Mouse (Mus musculus): ENCODE data around the gene Akr1c18. TPM values are rescaled to one million over a fixed set of nuclear protein-coding genes. Genes with fewer than 3 reads are reported as not detected.

Akr1c18 gene
- total and polyA plus RNA-seq, 3 experiments = 0.78 TPM; not detected in 2

- Histone ChIP-seq H3K27me3 (ENCODE audit: control insufficient read depth, insufficient read depth, low read length) (no peaks in the 10 kb centered on the region), H3K4me3 (no peak overlapping the region), H3K4me1 (ENCODE audit: control insufficient read depth, insufficient read depth, low read length) (no peaks in the 10 kb centered on the region), H3K36me3 (ENCODE audit: control insufficient read depth, insufficient read depth, low read length) (no peaks in the 10 kb centered on the region), H3K9ac (ENCODE audit: low read depth, low read length) (no peak overlapping the region), H3K79me2 (replicated peaks; ENCODE audit: control insufficient read depth, insufficient read depth, low read length) (no peaks in the 10 kb centered on the region), H3K27ac (no peak overlapping the region)
- TF ChIP-seq POLR2A (IDR thresholded peaks at IDR 0.05; ENCODE audit: insufficient read depth, low read depth, low read length) (no peak), EP300 (IDR thresholded peaks at IDR 0.05; ENCODE audit: insufficient read depth, low read depth, low read length) (no peak), CTCF (IDR thresholded peaks at IDR 0.05) (no peak)
- no peak for DNase-seq
- intact Hi-C loops (cut with DNase I) = no loop called here
- 46% methylated on average over 2 of the region's 2 CpGs for WGBS
These were observed 31.1 kb downstream of the Akr1c18 start for GRCm38 (mm10) chr13:4119181-4119904.

DNA sequence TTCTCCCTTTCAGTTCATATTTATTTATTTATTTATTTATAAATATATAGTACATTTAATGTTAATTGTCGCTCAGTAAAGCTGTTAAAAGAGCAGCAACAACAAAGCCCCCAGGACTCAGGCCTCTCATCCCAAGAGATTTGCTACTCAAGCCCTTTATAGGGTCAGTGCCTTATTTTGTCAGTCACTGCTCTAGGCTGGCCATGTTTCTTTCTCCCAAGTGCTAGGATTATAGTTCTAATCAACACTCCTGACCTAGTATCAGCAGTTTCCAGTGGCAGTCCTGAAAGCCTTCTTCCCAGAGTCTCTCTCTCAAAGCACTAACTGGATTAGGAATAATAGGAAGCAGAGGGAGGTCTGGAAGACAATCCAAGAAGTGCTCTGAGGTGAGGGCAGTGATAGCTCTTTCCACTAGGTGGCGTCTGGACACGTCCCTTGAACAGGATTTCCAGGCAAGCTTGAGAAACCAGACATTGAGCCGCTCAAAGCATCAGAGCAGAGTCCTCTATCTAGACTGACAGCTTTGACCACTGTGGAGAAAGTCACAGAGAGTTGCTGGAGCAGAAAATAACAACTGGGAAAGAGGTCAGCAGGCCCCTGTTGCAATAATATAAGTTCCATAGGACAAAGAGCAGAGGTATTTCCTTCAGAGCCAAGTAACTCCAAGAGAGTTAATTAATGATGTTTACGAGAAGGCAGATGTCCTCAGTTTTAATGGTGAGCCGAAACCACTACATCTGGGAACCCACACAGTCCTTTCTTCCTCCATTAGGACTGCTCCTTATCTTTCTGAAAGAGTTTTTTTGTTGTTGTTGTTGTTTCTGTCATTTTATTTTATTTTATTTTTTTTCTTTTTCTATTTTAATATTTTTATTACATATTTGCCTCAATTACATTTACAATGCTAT is 39.9 kb downstream of the Akr1c18 start:
- no peaks in the 10 kb centered on the region for H3K79me2 ChIP-seq (replicated peaks; ENCODE audit: control insufficient read depth, insufficient read depth, low read length)
- H3K36me3 ChIP-seq (ENCODE audit: control insufficient read depth, insufficient read depth, low read length) = no peaks in the 10 kb centered on the region
- 39% methylated on average over 6 of the region's 6 CpGs for WGBS
- H3K27me3 ChIP-seq (ENCODE audit: control insufficient read depth, insufficient read depth, low read length) = no peaks in the 10 kb centered on the region
- H3K4me3 ChIP-seq = no peak overlapping the region
- intact Hi-C loops (cut with DNase I) = loop anchor here (1.0 to 5.0 kb wide), 2 partner anchors 98 to 171 kb away; no protein-coding TSS in a partner anchor
- no peak overlapping the region for H3K27ac ChIP-seq
- peak; percentile 22 to 46 for DNase-seq
- TF ChIP-seq POLR2A (IDR thresholded peaks at IDR 0.05; ENCODE audit: insufficient read depth, low read depth, low read length) (no peak), EP300 (IDR thresholded peaks at IDR 0.05; ENCODE audit: insufficient read depth, low read depth, low read length) (no peak), CTCF (IDR thresholded peaks at IDR 0.05) (peak; percentile 86)
- no peak overlapping the region for H3K9ac ChIP-seq (ENCODE audit: low read depth, low read length)
- no peaks in the 10 kb centered on the region; the same call in 1 of the 2 replicates for H3K4me1 ChIP-seq (ENCODE audit: control insufficient read depth, insufficient read depth, low read length)

DNA sequence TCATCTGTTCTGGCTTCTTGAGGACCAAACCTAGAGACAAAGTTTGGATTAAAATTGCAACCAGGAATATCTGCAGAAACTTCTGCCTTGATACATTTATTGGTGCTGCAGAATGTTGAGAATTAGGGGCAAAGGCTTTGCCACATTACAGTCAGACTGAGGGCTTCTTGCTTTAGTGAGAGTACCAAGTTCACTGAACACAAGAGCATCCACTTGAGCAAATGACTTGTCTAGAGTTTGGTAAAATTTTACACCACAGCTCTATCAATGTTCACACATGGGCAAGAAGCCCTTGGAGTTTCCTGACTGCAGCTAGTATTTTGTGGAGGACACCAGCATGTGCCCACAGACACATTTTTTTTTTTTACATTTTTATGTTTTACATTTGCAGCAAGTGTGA is 47.7 kb downstream of the Akr1c18 start:
- Histone ChIP-seq H3K27ac (no peak overlapping the region), H3K4me3 (no peak overlapping the region), H3K36me3 (ENCODE audit: control insufficient read depth, insufficient read depth, low read length) (no peaks in the 10 kb centered on the region), H3K27me3 (ENCODE audit: control insufficient read depth, insufficient read depth, low read length) (no peaks in the 10 kb centered on the region), H3K4me1 (ENCODE audit: control insufficient read depth, insufficient read depth, low read length) (no peaks in the 10 kb centered on the region), H3K79me2 (replicated peaks; ENCODE audit: control insufficient read depth, insufficient read depth, low read length) (no peaks in the 10 kb centered on the region), H3K9ac (ENCODE audit: low read depth, low read length) (no peak overlapping the region)
- DNase-seq = no peak
- TF ChIP-seq CTCF (IDR thresholded peaks at IDR 0.05) (no peak), POLR2A (IDR thresholded peaks at IDR 0.05; ENCODE audit: insufficient read depth, low read depth, low read length) (no peak), EP300 (IDR thresholded peaks at IDR 0.05; ENCODE audit: insufficient read depth, low read depth, low read length) (no peak)
- intact Hi-C loops (cut with DNase I) = no loop called here

GRCm38 (mm10) chr13:4101691-4102090 is 48.8 kb downstream of the Akr1c18 start:
- intact Hi-C loops (cut with DNase I) = no loop called here
- no peaks in the 10 kb centered on the region for H3K79me2 ChIP-seq (replicated peaks; ENCODE audit: control insufficient read depth, insufficient read depth, low read length)
- DNase-seq = no peak
- no peaks in the 10 kb centered on the region for H3K27me3 ChIP-seq (ENCODE audit: control insufficient read depth, insufficient read depth, low read length)
- H3K4me1 ChIP-seq (ENCODE audit: control insufficient read depth, insufficient read depth, low read length) = no peaks in the 10 kb centered on the region
- TF ChIP-seq CTCF (IDR thresholded peaks at IDR 0.05) (no peak), EP300 (IDR thresholded peaks at IDR 0.05; ENCODE audit: insufficient read depth, low read depth, low read length) (no peak), POLR2A (IDR thresholded peaks at IDR 0.05; ENCODE audit: insufficient read depth, low read depth, low read length) (no peak)
- H3K36me3 ChIP-seq (ENCODE audit: control insufficient read depth, insufficient read depth, low read length) = no peaks in the 10 kb centered on the region
- no peak overlapping the region for H3K9ac ChIP-seq (ENCODE audit: low read depth, low read length)
- no peak overlapping the region for H3K27ac ChIP-seq
- H3K4me3 ChIP-seq = no peak overlapping the region

Other genes with a start within 250 kb of the Akr1c18 start
- 10 to 100 TPM; 16.6 to 18.8 TPM for gene Net1, start 232.4 kb downstream of the Akr1c18 start, total RNA-seq (2021)
- 6.4 TPM in 2 replicates for gene Net1, start 232.4 kb downstream of the Akr1c18 start, polyA plus RNA-seq (2012; rRNA removed)
- not detected for gene Tubal3, start 232.4 kb downstream of the Akr1c18 start, total RNA-seq (2021)
- gene Tubal3, start 232.4 kb downstream of the Akr1c18 start, polyA plus RNA-seq (2012; rRNA removed) = not detected in 2 replicates
- not detected for gene Ucn3, start 205.3 kb downstream of the Akr1c18 start, total RNA-seq (2021)
- gene Ucn3, start 205.3 kb downstream of the Akr1c18 start, polyA plus RNA-seq (2012; rRNA removed) = not detected in 2 replicates
- 1 to 10 TPM; 5.6 to 6.6 TPM for gene Akr1c14, start 101.6 kb downstream of the Akr1c18 start, total RNA-seq (2021)
- 2.2 and 6.0 TPM in 2 replicates for gene Akr1c14, start 101.6 kb downstream of the Akr1c18 start, polyA plus RNA-seq (2012; rRNA removed)
- 1 to 10 TPM; 1.0 to 1.5 TPM for gene Akr1c13, start 40.5 kb upstream of the Akr1c18 start, total RNA-seq (2021)
- 1.0 and 1.1 TPM in 2 replicates for gene Akr1c13, start 40.5 kb upstream of the Akr1c18 start, polyA plus RNA-seq (2012; rRNA removed)
- gene Akr1c19, start 78.0 kb upstream of the Akr1c18 start, total RNA-seq (2021) = 1 to 10 TPM; 1.4 TPM
- 0.70 and 1.2 TPM in 2 replicates for gene Akr1c19, start 78.0 kb upstream of the Akr1c18 start, polyA plus RNA-seq (2012; rRNA removed)
- gene Akr1c12, start 128.8 kb upstream of the Akr1c18 start, total RNA-seq (2021) = not detected
- gene Akr1c12, start 128.8 kb upstream of the Akr1c18 start, polyA plus RNA-seq (2012; rRNA removed) = 0.12 and 0.14 TPM in 2 replicates